Mouse (Mus musculus): Measurements from ENCODE around the gene Acat3.
"Not testable (repeated sequence)": the region's sequence is repeated elsewhere in the genome, so short reads cannot be mapped to it uniquely, and the experiment has no call there.

Gene Acat3

GRCm38 (mm10) chr17:12916588-12917380, 23.6 kb downstream of the Acat3 start:
- peak; percentile 55 for DNase-seq (ENCODE audit: low read depth, low spot score)

GRCm38 (mm10) chr17:12915881-12916583, 24.4 kb downstream of the Acat3 start, which contains the start of gene Mrpl18:
Gene Mrpl18 (minus strand): TSS chr17:12916345.
- peak; percentile 100 for DNase-seq (ENCODE audit: low read depth, low spot score)

GRCm38 (mm10) chr17:12915488-12915880, 24.9 kb downstream of the Acat3 start, which contains the start of gene Tcp1:
Gene Tcp1 (plus strand): TSS chr17:12915701.
- DNase-seq (ENCODE audit: low read depth, low spot score): peak; percentile 25

- DNase-seq (ENCODE audit: low read depth, low spot score): no peak
Measured at GRCm38 (mm10) chr17:12910391-12910790, 30.0 kb downstream of the Acat3 start.

GRCm38 (mm10) chr17:12909361-12910280, 30.8 kb downstream of the Acat3 start, which contains the start of gene Pnldc1:
Gene Pnldc1 (minus strand): TSS chr17:12910230.
- DNase-seq (ENCODE audit: low read depth, low spot score): no peak

GRCm38 (mm10) chr17:12906436-12906835, 34.0 kb downstream of the Acat3 start:
- DNase-seq (ENCODE audit: low read depth, low spot score): peak; percentile 48

- DNase-seq (ENCODE audit: low read depth, low spot score): no peak
Measured at GRCm38 (mm10) chr17:12905810-12906209, 34.6 kb downstream of the Acat3 start.

- no peak for DNase-seq (ENCODE audit: low read depth, low spot score)
Measured at GRCm38 (mm10) chr17:12904349-12904748, 36.1 kb downstream of the Acat3 start.

- no peak for DNase-seq (ENCODE audit: low read depth, low spot score)
Measured at GRCm38 (mm10) chr17:12903372-12904333, 36.7 kb downstream of the Acat3 start.

- DNase-seq (ENCODE audit: low read depth, low spot score): no peak
Measured at GRCm38 (mm10) chr17:12902291-12902690, 38.1 kb downstream of the Acat3 start.

- not testable (repeated sequence) for DNase-seq (ENCODE audit: low read depth, low spot score)
Measured at GRCm38 (mm10) chr17:12898607-12899006, 41.8 kb downstream of the Acat3 start.

- DNase-seq (ENCODE audit: low read depth, low spot score): no peak
Measured at GRCm38 (mm10) chr17:12897674-12898073, 42.7 kb downstream of the Acat3 start.

- DNase-seq (ENCODE audit: low read depth, low spot score): no peak
Measured at GRCm38 (mm10) chr17:12892033-12892432, 48.4 kb downstream of the Acat3 start.

- no peak for DNase-seq (ENCODE audit: low read depth, low spot score)
Measured at GRCm38 (mm10) chr17:12891054-12891453, 49.3 kb downstream of the Acat3 start.

GRCm38 (mm10) chr17:12887021-12887775, 53.2 kb downstream of the Acat3 start:
- no peak for DNase-seq (ENCODE audit: low read depth, low spot score)

GRCm38 (mm10) chr17:12886620-12887019, 53.8 kb downstream of the Acat3 start:
- DNase-seq (ENCODE audit: low read depth, low spot score): no peak

GRCm38 (mm10) chr17:12881216-12881615, 59.2 kb downstream of the Acat3 start:
- DNase-seq (ENCODE audit: low read depth, low spot score): no peak

GRCm38 (mm10) chr17:12880178-12880577, 60.2 kb downstream of the Acat3 start:
- DNase-seq (ENCODE audit: low read depth, low spot score): peak; percentile 92

GRCm38 (mm10) chr17:12875734-12876133, 64.7 kb downstream of the Acat3 start, which contains the start of gene Mrgprh:
Gene Mrgprh (plus strand): TSS chr17:12876034.
- DNase-seq (ENCODE audit: low read depth, low spot score): no peak

All from brain, adult 2 months (tissue).